Mouse (Mus musculus) myocyte (in vitro differentiated cells): Measurements from ENCODE around the gene Clic3. TPM values are rescaled to one million over a fixed set of nuclear protein-coding genes. Genes with fewer than 3 reads are reported as not detected.
A peak's percentile ranks its signal among the peaks of the same experiment; 100 is the strongest.

Experiments
- H3K27me3 ChIP-seq: one replicate; pipeline ENCODE4 v1.6.1; 2011; ENCODE audit not compliant: control insufficient read depth, insufficient read depth, insufficient read length
- H3K36me3 ChIP-seq: one replicate; pipeline ENCODE4 v1.6.1; 2011; ENCODE audit not compliant: control insufficient read depth, insufficient read depth
- H3K4me2 ChIP-seq: one replicate; pipeline ENCODE4 v1.6.1; 2011; ENCODE audit warnings: low read depth, control low read depth
- H3K4me3 ChIP-seq: one replicate; pipeline ENCODE4 v1.5.1; 2011; ENCODE audit warnings: mild to moderate bottlenecking, control low read depth, moderate library complexity
- H3K79me2 ChIP-seq: one replicate; pipeline ENCODE4 v1.6.1; 2011; ENCODE audit not compliant: control insufficient read depth, insufficient read depth
- H3ac ChIP-seq: one replicate; pipeline ENCODE4 v1.6.1; 2011; ENCODE audit not compliant: control insufficient read depth, insufficient read length
- CEBPB ChIP-seq: IDR thresholded peaks from 2 replicates; pipeline ENCODE4 v1.6.1; 2011; ENCODE audit warnings: mild to moderate bottlenecking, moderate library complexity; ENCODE audit not compliant: poor library complexity, insufficient read depth, severe bottlenecking
- E2F4 ChIP-seq: IDR thresholded peaks from one replicate; pipeline ENCODE4 v1.6.1; 2011; ENCODE audit warnings: mild to moderate bottlenecking, control low read depth, moderate library complexity; ENCODE audit not compliant: insufficient read depth
- MAX ChIP-seq: IDR thresholded peaks from one replicate; pipeline ENCODE4 v1.6.1; 2011; ENCODE audit warnings: low read depth, mild to moderate bottlenecking, control low read depth
- MYOD1 ChIP-seq, 3 experiments: IDR thresholded peaks; one replicate each; pipeline ENCODE4 v1.6.1; 2011; ENCODE audit warnings: control low read depth in 2 of 3, low read depth in 2 of 3, mild to moderate bottlenecking in 2 of 3, moderate library complexity in 1 of 3; ENCODE audit not compliant: insufficient read length in 2 of 3, control insufficient read depth in 1 of 3
- MYOG ChIP-seq, 3 experiments: IDR thresholded peaks; one replicate each; pipeline ENCODE4 v1.6.1; 2011; ENCODE audit warnings: control low read depth in 2 of 3, low read depth in 2 of 3, mild to moderate bottlenecking in 2 of 3; ENCODE audit not compliant: insufficient read length in 2 of 3, control insufficient read depth in 1 of 3, insufficient read depth in 1 of 3
- POLR2A ChIP-seq: IDR thresholded peaks from one replicate; pipeline ENCODE4 v1.6.1; 2011; ENCODE audit warnings: low read depth, mild to moderate bottlenecking, control low read depth, moderate library complexity; ENCODE audit not compliant: insufficient read length
- POLR2AphosphoS2 ChIP-seq: IDR thresholded peaks from one replicate; pipeline ENCODE4 v1.6.1; 2011; ENCODE audit warnings: low read depth, control low read depth; ENCODE audit not compliant: insufficient read length
- REST ChIP-seq: IDR thresholded peaks from one replicate; pipeline ENCODE4 v1.6.1; 2011; ENCODE audit warnings: mild to moderate bottlenecking, control low read depth, moderate library complexity; ENCODE audit not compliant: insufficient read depth, insufficient read length
- SRF ChIP-seq: IDR thresholded peaks from one replicate; pipeline ENCODE4 v1.6.1; 2011; ENCODE audit warnings: low read depth; ENCODE audit not compliant: control insufficient read depth, insufficient read length
- TCF12 ChIP-seq: IDR thresholded peaks from one replicate; pipeline ENCODE4 v1.6.1; 2011; ENCODE audit warnings: mild to moderate bottlenecking, control low read depth; ENCODE audit not compliant: poor library complexity, insufficient read depth, severe bottlenecking
- TCF3 ChIP-seq: IDR thresholded peaks from one replicate; pipeline ENCODE4 v1.6.1; 2011; ENCODE audit warnings: low read depth, control low read depth; ENCODE audit not compliant: insufficient read length
- USF1 ChIP-seq: IDR thresholded peaks from one replicate; pipeline ENCODE4 v1.6.1; 2011; ENCODE audit warnings: low read depth, mild to moderate bottlenecking, control low read depth, moderate library complexity
- polyA plus RNA-seq: library from polyadenylated mRNA; unstranded; fragments of >200 nt; fragmentation: generic; extraction: Trizol; gene quantifications from one replicate; pipeline ENCODE4 v1.2.1, GENCODE M21; 2012; ENCODE audit warnings: missing spikeins

Gene Clic3
- polyA plus RNA-seq, 1 experiment: 13.5 TPM

DNA sequence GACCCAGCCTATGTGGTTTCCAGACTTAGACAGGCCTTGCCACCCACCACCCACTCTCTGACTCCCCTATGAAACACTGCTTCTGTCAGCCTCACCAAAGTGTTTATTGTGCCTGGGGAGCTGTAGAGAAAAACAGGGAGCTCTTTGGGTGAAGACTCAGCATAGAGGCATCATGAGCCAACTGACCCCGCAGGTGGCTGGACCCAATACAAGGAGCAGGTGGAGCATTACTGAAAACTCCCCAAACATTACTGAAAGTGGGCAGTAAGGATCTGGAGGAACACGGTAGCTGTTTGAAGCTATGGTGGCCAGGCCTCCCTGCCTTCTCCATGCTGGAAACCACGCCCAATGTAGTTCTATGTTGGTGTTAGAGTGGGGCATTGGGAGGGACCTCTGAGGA, 7.0 kb downstream of the Clic3 start:
- H3K36me3 ChIP-seq: no peaks in the 10 kb centered on the region
- no peak overlapping the region for H3ac ChIP-seq
- TF ChIP-seq REST: no peak
- no peak for TF ChIP-seq POLR2A
- TF ChIP-seq SRF: no peak
- TF ChIP-seq CEBPB: no peak
- no peak for TF ChIP-seq USF1
- TF ChIP-seq TCF3: no peak
- no peak for TF ChIP-seq MAX
- TF ChIP-seq MYOD1 (IDR thresholded peaks at IDR 0.05; ENCODE audit: control insufficient read depth in 1 of 3, insufficient read length in 2 of 3, low read depth in 2 of 3): no peak
- no peak for TF ChIP-seq MYOG (IDR thresholded peaks at IDR 0.05; ENCODE audit: control insufficient read depth in 1 of 3, insufficient read depth in 1 of 3, insufficient read length in 2 of 3, low read depth in 2 of 3)
- TF ChIP-seq POLR2AphosphoS2: no peak
- H3K27me3 ChIP-seq: no peaks in the 10 kb centered on the region
- H3K4me2 ChIP-seq: no peak overlapping the region
- H3K4me3 ChIP-seq: no peak overlapping the region
- H3K79me2 ChIP-seq: no peaks in the 10 kb centered on the region

GRCm38 (mm10) chr2:25465256-25465655, 8.6 kb downstream of the Clic3 start:
- TF ChIP-seq MYOG (IDR thresholded peaks at IDR 0.05; ENCODE audit: control insufficient read depth in 1 of 3, insufficient read depth in 1 of 3, insufficient read length in 2 of 3, low read depth in 2 of 3): no peak
- TF ChIP-seq TCF3: no peak
- TF ChIP-seq E2F4: no peak
- TF ChIP-seq POLR2AphosphoS2: no peak
- TF ChIP-seq CEBPB: no peak
- no peak for TF ChIP-seq TCF12
- no peak for TF ChIP-seq MAX
- TF ChIP-seq POLR2A: no peak
- no peak for TF ChIP-seq USF1
- no peak for TF ChIP-seq MYOD1 (IDR thresholded peaks at IDR 0.05; ENCODE audit: control insufficient read depth in 1 of 3, insufficient read length in 2 of 3, low read depth in 2 of 3)
- no peak for TF ChIP-seq SRF
- no peak for TF ChIP-seq REST
- H3K36me3 ChIP-seq: no peaks in the 10 kb centered on the region
- no peaks in the 10 kb centered on the region for H3K27me3 ChIP-seq
- no peak overlapping the region for H3K4me2 ChIP-seq
- H3ac ChIP-seq: no peak overlapping the region
- H3K79me2 ChIP-seq: no peaks in the 10 kb centered on the region
- no peak overlapping the region for H3K4me3 ChIP-seq

- Histone ChIP-seq H3K4me3 (no peak overlapping the region), H3K4me2 (no peak overlapping the region), H3K36me3 (no peaks in the 10 kb centered on the region), H3K27me3 (no peaks in the 10 kb centered on the region), H3K79me2 (no peaks in the 10 kb centered on the region), H3ac (no peak overlapping the region)
- TF ChIP-seq MYOD1 (IDR thresholded peaks at IDR 0.05; ENCODE audit: control insufficient read depth in 1 of 3, insufficient read length in 2 of 3, low read depth in 2 of 3) (no peak), MYOG (IDR thresholded peaks at IDR 0.05; ENCODE audit: control insufficient read depth in 1 of 3, insufficient read depth in 1 of 3, insufficient read length in 2 of 3, low read depth in 2 of 3) (no peak), POLR2AphosphoS2 (no peak), USF1 (peak; percentile 51)
Measured at GRCm38 (mm10) chr2:25465816-25466635, 9.4 kb downstream of the Clic3 start.

GRCm38 (mm10) chr2:25467606-25468303, 11.1 kb downstream of the Clic3 start:
- Histone ChIP-seq H3ac (no peak overlapping the region), H3K79me2 (no peaks in the 10 kb centered on the region), H3K27me3 (no peaks in the 10 kb centered on the region), H3K4me2 (no peak overlapping the region), H3K4me3 (no peak overlapping the region), H3K36me3 (no peaks in the 10 kb centered on the region)
- no peak for TF ChIP-seq E2F4
- TF ChIP-seq POLR2A: no peak
- TF ChIP-seq TCF3: no peak
- TF ChIP-seq REST: no peak
- no peak for TF ChIP-seq TCF12
- TF ChIP-seq SRF: no peak
- no peak for TF ChIP-seq POLR2AphosphoS2
- TF ChIP-seq MAX: no peak
- no peak for TF ChIP-seq USF1
- no peak for TF ChIP-seq MYOG (IDR thresholded peaks at IDR 0.05; ENCODE audit: control insufficient read depth in 1 of 3, insufficient read depth in 1 of 3, insufficient read length in 2 of 3, low read depth in 2 of 3)
